Mouse (Mus musculus) embryonic facial prominence, embryonic 11.5 days (tissue): ENCODE data around the gene Gm20532. TPM values are rescaled to one million over a fixed set of nuclear protein-coding genes. Genes with fewer than 3 reads are reported as not detected.

ENCODE experiments used
- ATAC-seq: fragments of 200-750 bp; cut with Nextera tagmentation; replicated peaks from 2 replicates; pipeline ENCODE4 v1.8.0; 2017; ENCODE audit warnings: low read depth; ENCODE audit not compliant: insufficient number of reproducible peaks, low FRiP score, low TSS enrichment
- DNase-seq: peaks from one replicate; pipeline ENCODE4 v3.0.0-alpha.2; 2015; ENCODE audit warnings: low spot score
- H3K27ac ChIP-seq: fragments of 300-500 bp; sonication (generic); replicated peaks from 2 replicates; pipeline ENCODE4 v1.5.1; 2014; ENCODE audit warnings: mild to moderate bottlenecking, low read depth, low read length, control low read depth
- H3K27me3 ChIP-seq: fragments of 300-500 bp; sonication (generic); 2 replicates; pipeline ENCODE4 v1.6.1; 2014; ENCODE audit warnings: mild to moderate bottlenecking, low read length, moderate library complexity, mixed read lengths; ENCODE audit not compliant: control insufficient read depth, insufficient read depth
- H3K36me3 ChIP-seq: fragments of 300-500 bp; sonication (generic); replicated peaks from 2 replicates; pipeline ENCODE4 v1.6.1; 2014; ENCODE audit warnings: low read depth, mild to moderate bottlenecking, low read length, moderate library complexity, mixed read lengths; ENCODE audit not compliant: control insufficient read depth, insufficient read depth
- H3K4me1 ChIP-seq: fragments of 300-500 bp; sonication (generic); 2 replicates; pipeline ENCODE4 v1.6.1; 2014; ENCODE audit warnings: low read length, mixed read lengths; ENCODE audit not compliant: control insufficient read depth, insufficient read depth
- H3K4me2 ChIP-seq: fragments of 300-500 bp; sonication (generic); 2 replicates; pipeline ENCODE4 v1.6.1; 2014; ENCODE audit warnings: low read depth, mild to moderate bottlenecking, control low read depth, low read length, moderate library complexity
- H3K4me3 ChIP-seq: fragments of 300-500 bp; sonication (generic); 2 replicates; pipeline ENCODE4 v1.5.1; 2014; ENCODE audit warnings: low read depth, low read length, control low read depth
- H3K9ac ChIP-seq: fragments of 300-500 bp; sonication (generic); replicated peaks from 2 replicates; pipeline ENCODE4 v1.6.1; 2014; ENCODE audit warnings: mild to moderate bottlenecking, control low read depth, low read length
- H3K9me3 ChIP-seq: fragments of 300-500 bp; sonication (generic); replicated peaks from 2 replicates; pipeline ENCODE4 v1.6.1; 2016; ENCODE audit warnings: mild to moderate bottlenecking, low read length, inconsistent platforms, mixed read lengths; ENCODE audit not compliant: control insufficient read depth
- WGBS: fragments of 180-500 bp; shearing (Covaris S2); extraction: QIAGEN DNeasy Blood & Tissue Kit; methylation state at CpG from one replicate; pipeline ENCODE4 v1.1.7; 2014; 5-methylcytosine and 5-hydroxymethylcytosine counted together
- polyA plus RNA-seq: library from polyadenylated mRNA; unstranded; fragments of >200 nt; fragmentation: Nextera tagmentation; extraction: Ambion mirVana; gene quantifications from 2 replicates; pipeline ENCODE4 v1.2.1, GENCODE M21; 2014

Gene Gm20532
- polyA plus RNA-seq = not detected in 2 replicates

DNA sequence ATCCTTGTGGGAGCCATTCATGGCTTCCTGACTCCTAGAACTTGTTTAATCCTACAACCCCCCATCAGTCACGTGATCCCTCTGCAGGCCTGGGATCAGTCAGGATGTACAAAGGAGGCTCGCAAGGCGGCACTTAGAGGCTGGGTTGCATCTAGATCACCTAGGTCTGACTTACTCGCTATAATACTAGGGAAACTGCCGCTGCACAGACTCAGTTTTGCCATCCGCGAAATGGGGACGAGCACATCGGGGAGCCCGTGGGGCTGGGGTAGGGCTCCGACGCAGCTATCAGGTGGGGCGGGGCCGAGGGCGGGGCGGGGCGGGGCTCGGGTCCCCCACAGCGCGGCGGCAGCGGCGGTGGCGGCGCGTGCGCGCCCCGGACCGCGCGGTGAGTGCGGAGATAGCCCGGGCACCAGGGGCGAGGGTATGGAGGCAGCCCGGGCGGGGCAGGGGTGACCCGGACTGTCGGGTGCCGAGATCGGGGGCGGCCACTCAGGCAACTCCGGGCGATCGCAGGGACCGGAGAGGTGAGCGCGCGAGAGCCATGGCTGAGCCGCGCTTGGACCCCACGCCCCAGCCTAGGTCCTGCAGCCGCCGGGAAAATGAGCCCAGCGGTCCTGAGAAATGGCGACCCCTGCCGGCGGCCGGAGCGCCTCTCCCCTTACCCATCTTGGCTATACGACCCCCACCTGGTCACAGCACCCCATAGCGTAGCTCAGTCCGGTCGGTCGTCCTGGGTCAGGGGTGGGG lies at the start of gene Gm20532:
Gene Gm20532, plus strand, starts transcription at position 346 of the 750 bp plus-strand sequence.
- Histone ChIP-seq H3K9ac (peak within 1 kb of the TSS; percentile 73), H3K9me3 (no peaks in the 10 kb centered on the region), H3K4me1 (peaks cover 3% of the 10 kb centered on the region; the same call in 1 of the 2 replicates), H3K4me3 (peak within 1 kb of the TSS; percentile 59), H3K4me2 (peak within 1 kb of the TSS; percentile 69), H3K27me3 (no peaks in the 10 kb centered on the region), H3K36me3 (no peaks in the 10 kb centered on the region), H3K27ac (peak within 1 kb of the TSS; percentile 35)
- WGBS = 2% methylated on average over 63 of the region's 65 CpGs
- DNase-seq = peak; percentile 81
- peak; percentile 79 for ATAC-seq

DNA sequence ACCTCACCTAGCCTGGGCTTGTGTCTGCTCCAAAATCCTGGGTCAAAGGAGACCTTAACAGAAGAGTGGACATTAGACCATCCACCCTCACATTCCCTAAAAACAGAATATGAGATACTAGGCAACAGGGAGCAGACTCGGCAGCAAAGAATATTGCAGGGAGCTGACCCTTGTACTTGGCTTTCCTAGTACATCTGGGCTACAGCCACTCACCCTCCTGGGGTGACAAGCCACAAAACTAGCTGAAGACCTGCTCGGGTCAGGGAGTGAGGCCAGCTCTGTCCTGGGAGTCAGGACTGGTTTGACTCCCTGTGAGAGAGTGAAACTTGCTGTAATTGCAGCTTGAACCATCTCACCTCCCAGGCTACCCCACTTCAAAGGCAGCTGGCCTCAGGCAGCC lies 46.9 kb upstream of the Gm20532 start:
- no peaks in the 10 kb centered on the region for H3K9me3 ChIP-seq
- no peak for ATAC-seq
- peaks cover 3% of the 10 kb centered on the region for H3K4me1 ChIP-seq
- no peak overlapping the region for H3K27ac ChIP-seq
- WGBS = 53% methylated on average over 2 of the region's 2 CpGs
- H3K9ac ChIP-seq = no peak overlapping the region
- H3K27me3 ChIP-seq = no peaks in the 10 kb centered on the region
- no peaks in the 10 kb centered on the region for H3K36me3 ChIP-seq
- H3K4me3 ChIP-seq = no peak overlapping the region
- DNase-seq = no peak
- no peak overlapping the region for H3K4me2 ChIP-seq

DNA sequence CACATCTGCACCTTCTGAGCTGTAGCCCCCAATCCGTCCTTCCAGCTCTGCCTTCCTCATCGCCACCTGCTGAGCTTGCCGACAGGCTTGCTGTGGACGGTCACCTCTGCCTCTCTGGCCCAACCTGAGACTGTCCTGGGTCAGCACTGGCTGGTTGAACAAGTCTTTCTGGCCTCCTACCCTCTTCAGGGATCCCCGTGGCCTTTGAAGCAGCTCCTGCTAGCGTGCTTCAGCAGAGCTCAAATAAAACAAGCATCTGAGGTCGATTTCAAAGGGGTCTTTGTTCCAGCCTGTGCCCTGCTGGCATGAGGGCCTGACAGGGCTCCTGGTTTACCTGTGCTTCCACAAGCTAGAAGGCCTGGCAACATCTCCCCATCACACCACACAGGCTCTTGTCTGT lies 45.7 kb upstream of the Gm20532 start:
- DNase-seq = no peak
- no peaks in the 10 kb centered on the region for H3K9me3 ChIP-seq
- 28% methylated on average over 7 of the region's 7 CpGs for WGBS
- no peak overlapping the region for H3K4me2 ChIP-seq
- no peak overlapping the region for H3K9ac ChIP-seq
- peaks cover 3% of the 10 kb centered on the region for H3K4me1 ChIP-seq
- H3K4me3 ChIP-seq = no peak overlapping the region
- H3K36me3 ChIP-seq = no peaks in the 10 kb centered on the region
- 0 out of 2 replicates have a peak overlapping the region, but pooled peaks have one; percentile 30 for H3K27ac ChIP-seq
- no peak for ATAC-seq
- no peaks in the 10 kb centered on the region for H3K27me3 ChIP-seq

DNA sequence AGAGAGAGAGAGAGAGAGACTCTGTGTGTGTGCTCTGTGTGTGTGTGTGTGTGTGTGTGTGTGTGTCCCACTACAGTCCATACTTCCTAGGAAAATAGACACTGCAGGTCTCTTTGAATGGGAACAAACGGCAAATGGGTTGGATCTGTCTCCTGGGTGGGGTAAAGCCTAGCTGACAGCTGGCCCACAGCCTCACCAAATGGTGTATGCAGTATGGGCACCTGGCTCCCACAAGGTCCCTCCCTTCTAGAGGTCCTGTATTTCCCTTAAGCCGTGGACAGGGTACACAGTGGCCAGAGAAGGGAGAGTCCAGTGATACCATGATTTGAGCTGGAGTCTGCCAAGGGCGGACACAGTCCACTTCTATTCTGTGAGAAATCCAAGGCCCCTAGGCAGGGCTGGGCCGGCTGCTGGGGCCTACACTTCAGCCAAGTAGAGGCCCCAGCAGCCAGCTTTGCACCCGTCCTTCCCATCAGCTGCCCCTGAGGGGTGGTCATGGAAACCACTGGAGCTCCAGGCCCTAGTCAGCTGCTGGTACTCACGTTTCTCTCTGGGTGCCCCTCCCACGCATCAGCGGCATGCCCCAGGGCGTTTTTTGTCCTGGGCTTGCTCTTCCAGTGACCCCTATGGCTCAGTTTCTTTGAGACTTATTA lies 45.1 kb upstream of the Gm20532 start:
- DNase-seq = peak; percentile 42
- 32% methylated on average over 9 of the region's 9 CpGs for WGBS

DNA sequence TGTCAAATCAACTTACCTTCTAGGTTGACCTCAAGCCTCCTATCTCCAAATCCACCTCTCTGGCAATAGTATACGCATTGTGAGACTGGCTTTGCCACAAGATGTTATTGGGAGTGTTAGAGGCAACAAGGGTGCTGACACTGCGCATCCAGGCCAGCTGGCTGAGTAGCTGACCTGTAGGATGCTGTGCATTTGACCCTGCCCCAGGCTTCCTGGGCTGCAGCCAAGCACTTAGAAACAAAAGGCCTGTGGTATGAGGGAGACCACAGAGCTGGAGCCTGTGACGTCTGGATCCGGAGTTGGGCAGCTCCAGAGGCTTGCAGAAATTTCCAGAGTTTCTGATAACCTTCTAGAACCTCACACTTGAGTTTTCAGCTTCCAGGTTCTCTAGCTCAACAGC lies 43.3 kb upstream of the Gm20532 start:
- H3K9ac ChIP-seq = no peak overlapping the region
- H3K27ac ChIP-seq = no peak overlapping the region

More for the DNA sequence above, 45.1 kb upstream of the Gm20532 start:
- Histone ChIP-seq H3K4me1 (peaks cover 3% of the 10 kb centered on the region), H3K36me3 (no peaks in the 10 kb centered on the region), H3K4me3 (no peak overlapping the region), H3K27ac (0 out of 2 replicates have a peak overlapping the region, but pooled peaks have one; percentile 30), H3K9me3 (no peaks in the 10 kb centered on the region), H3K9ac (peak overlapping the region; percentile 22; the same call in 1 of the 2 replicates), H3K4me2 (no peak overlapping the region), H3K27me3 (no peaks in the 10 kb centered on the region)
- no peak for ATAC-seq

DNA sequence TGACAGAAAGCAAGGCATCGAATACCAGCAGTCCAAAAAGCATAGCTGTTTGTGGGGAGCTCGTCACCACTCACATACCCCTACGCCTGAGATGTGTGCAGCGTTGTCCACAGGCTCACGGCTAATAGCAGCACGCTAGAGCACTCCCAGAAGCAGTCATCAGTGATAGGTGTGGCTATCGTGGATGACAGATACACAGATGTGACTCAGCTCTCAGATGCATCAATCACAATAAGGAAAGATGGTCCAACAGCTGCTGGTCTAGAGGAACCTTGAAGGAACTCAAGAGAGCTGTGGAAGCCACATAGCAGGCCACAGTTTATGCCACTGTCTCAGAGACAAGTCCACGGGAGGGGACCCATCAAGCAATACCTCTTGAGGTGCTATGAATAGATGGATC lies 42.7 kb upstream of the Gm20532 start:
- ATAC-seq (no peak), DNase-seq (no peak)
- Histone ChIP-seq H3K4me3 (no peak overlapping the region), H3K9ac (no peak overlapping the region), H3K4me2 (no peak overlapping the region), H3K4me1 (peaks cover 3% of the 10 kb centered on the region), H3K36me3 (no peaks in the 10 kb centered on the region), H3K9me3 (no peaks in the 10 kb centered on the region), H3K27ac (no peak overlapping the region), H3K27me3 (no peaks in the 10 kb centered on the region)
- WGBS = 87% methylated on average over 8 of the region's 8 CpGs

More for the DNA sequence above, 43.3 kb upstream of the Gm20532 start:
- ATAC-seq (no peak), DNase-seq (no peak)
- H3K4me1 ChIP-seq = peaks cover 3% of the 10 kb centered on the region
- no peaks in the 10 kb centered on the region for H3K36me3 ChIP-seq
- H3K27me3 ChIP-seq = no peaks in the 10 kb centered on the region
- H3K4me3 ChIP-seq = no peak overlapping the region
- no peaks in the 10 kb centered on the region for H3K9me3 ChIP-seq
- no peak overlapping the region for H3K4me2 ChIP-seq
- 50% methylated on average over 4 of the region's 4 CpGs for WGBS

DNA sequence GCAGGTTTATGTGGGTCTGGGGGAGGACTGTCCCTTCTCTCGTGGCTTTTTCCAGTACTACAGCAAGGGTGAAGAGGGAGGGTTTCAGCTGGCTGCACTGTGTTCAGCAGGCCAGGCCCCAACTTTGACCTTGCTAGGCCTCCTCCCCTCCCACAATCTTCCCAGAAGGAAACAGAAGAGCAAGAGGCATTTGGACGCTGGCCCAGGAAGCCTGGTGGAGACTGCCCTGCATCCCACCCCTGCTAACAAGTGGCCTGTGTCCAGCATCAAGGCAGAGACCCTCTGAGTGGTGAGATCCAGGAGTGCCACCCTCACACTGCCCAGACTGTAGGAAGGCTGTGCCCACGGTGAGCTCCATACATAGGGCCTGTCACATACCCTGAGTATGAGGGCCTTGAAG lies 42.2 kb upstream of the Gm20532 start:
- no peaks in the 10 kb centered on the region for H3K36me3 ChIP-seq
- no peak overlapping the region for H3K4me2 ChIP-seq
- H3K4me1 ChIP-seq = peaks cover 3% of the 10 kb centered on the region
- 63% methylated on average over 3 of the region's 3 CpGs for WGBS
- DNase-seq (no peak), ATAC-seq (no peak; the same call in 1 of the 2 replicates)
- no peaks in the 10 kb centered on the region for H3K9me3 ChIP-seq
- H3K9ac ChIP-seq = no peak overlapping the region
- H3K4me3 ChIP-seq = no peak overlapping the region
- no peaks in the 10 kb centered on the region for H3K27me3 ChIP-seq
- H3K27ac ChIP-seq = no peak overlapping the region

DNA sequence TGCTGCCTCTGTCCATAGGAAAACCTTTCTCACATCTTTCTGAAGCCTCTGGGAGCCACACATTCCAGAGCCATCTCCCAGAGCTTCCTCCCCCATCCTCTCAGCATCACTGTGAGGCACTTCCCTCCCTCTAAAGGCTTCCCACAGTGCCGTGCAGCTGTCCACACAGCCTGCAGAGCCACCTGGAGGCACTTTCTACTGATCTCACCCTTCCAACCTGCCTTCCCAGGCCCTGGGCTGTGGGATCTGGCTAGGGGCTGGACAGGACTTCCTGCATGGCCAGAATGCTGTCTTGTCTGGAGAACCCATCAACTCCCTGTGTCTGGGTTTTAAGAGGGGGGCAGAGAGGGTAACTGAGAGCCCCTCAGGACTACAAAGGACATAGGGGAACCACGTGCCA lies 39.0 kb upstream of the Gm20532 start:
- H3K9me3 ChIP-seq = no peaks in the 10 kb centered on the region
- 21% methylated on average over 2 of the region's 2 CpGs for WGBS
- H3K4me3 ChIP-seq = no peak overlapping the region
- no peaks in the 10 kb centered on the region for H3K27me3 ChIP-seq
- no peak overlapping the region for H3K27ac ChIP-seq
- H3K4me1 ChIP-seq = no peaks in the 10 kb centered on the region
- DNase-seq (peak; percentile 57), ATAC-seq (peak; percentile 55)
- no peak overlapping the region for H3K4me2 ChIP-seq
- H3K36me3 ChIP-seq = no peaks in the 10 kb centered on the region
- no peak overlapping the region; the same call in 1 of the 2 replicates for H3K9ac ChIP-seq
